Mouse (Mus musculus): ENCODE results near the gene Gm36028.
A peak's percentile ranks its signal among the peaks of the same experiment; 100 is the strongest.

Gene Gm36028

GRCm38 (mm10) chr16:37857495-37857894, 3.5 kb downstream of the Gm36028 start:
- DNase-seq = no peak

GRCm38 (mm10) chr16:37856327-37856726, 4.6 kb downstream of the Gm36028 start:
- DNase-seq = no peak

- no peak for DNase-seq
Measured at GRCm38 (mm10) chr16:37855583-37855982, 5.4 kb downstream of the Gm36028 start.

GRCm38 (mm10) chr16:37854593-37854992, 6.4 kb downstream of the Gm36028 start:
- DNase-seq = no peak

- DNase-seq = no peak
Measured at GRCm38 (mm10) chr16:37854054-37854453, 6.9 kb downstream of the Gm36028 start.

GRCm38 (mm10) chr16:37853279-37853678, 7.7 kb downstream of the Gm36028 start:
- DNase-seq = no peak

GRCm38 (mm10) chr16:37851366-37851765, 9.6 kb downstream of the Gm36028 start:
- no peak for DNase-seq

- DNase-seq = no peak
Measured at GRCm38 (mm10) chr16:37847081-37847480, 13.9 kb downstream of the Gm36028 start.

GRCm38 (mm10) chr16:37845202-37845925, 15.6 kb downstream of the Gm36028 start:
- no peak for DNase-seq

- no peak for DNase-seq
Measured at GRCm38 (mm10) chr16:37843740-37844139, 17.2 kb downstream of the Gm36028 start.

- DNase-seq = no peak
Measured at GRCm38 (mm10) chr16:37842439-37842838, 18.5 kb downstream of the Gm36028 start.

GRCm38 (mm10) chr16:37837571-37837970, 23.4 kb downstream of the Gm36028 start:
- no peak for DNase-seq

- no peak for DNase-seq
Measured at GRCm38 (mm10) chr16:37831041-37831440, 29.9 kb downstream of the Gm36028 start.

- DNase-seq = no peak
Measured at GRCm38 (mm10) chr16:37826286-37826685, 34.7 kb downstream of the Gm36028 start.

GRCm38 (mm10) chr16:37824778-37825505, 36.0 kb downstream of the Gm36028 start:
- DNase-seq = no peak

- DNase-seq = no peak
Measured at GRCm38 (mm10) chr16:37823949-37824348, 37.0 kb downstream of the Gm36028 start.

GRCm38 (mm10) chr16:37817986-37818385, 43.0 kb downstream of the Gm36028 start:
- DNase-seq = no peak

GRCm38 (mm10) chr16:37814383-37814971, 46.5 kb downstream of the Gm36028 start:
- peak; percentile 78 for DNase-seq

GRCm38 (mm10) chr16:37813691-37814382, 47.1 kb downstream of the Gm36028 start:
- DNase-seq = no peak

GRCm38 (mm10) chr16:37812474-37812886, 48.5 kb downstream of the Gm36028 start:
- peak; percentile 80 for DNase-seq

- DNase-seq = no peak
Measured at GRCm38 (mm10) chr16:37811874-37812273, 49.1 kb downstream of the Gm36028 start.

- DNase-seq = no peak
Measured at GRCm38 (mm10) chr16:37809623-37809992, 51.3 kb downstream of the Gm36028 start.

All from right cerebral cortex, adult 18-20 months (tissue).